Mouse (Mus musculus) urinary bladder, postnatal 36 days (tissue): Measurements from ENCODE around the gene Tex21.
"Not testable (repeated sequence)": the region's sequence is repeated elsewhere in the genome, so short reads cannot be mapped to it uniquely, and the experiment has no call there.

Experiments
- DNase-seq, 2 experiments: peaks; one replicate each; pipeline ENCODE4 v3.0.0; 2022; ENCODE audit warnings: low spot score in 2 of 2, mixed read lengths in 1 of 2

The Tex21 gene

GRCm38 (mm10) chr12:76195912-76196708, 50.4 kb downstream of the Tex21 start:
- DNase-seq = peak; percentile 85 to 92

- DNase-seq = no peak
Measured at GRCm38 (mm10) chr12:76194526-76194925, 52.0 kb downstream of the Tex21 start.

DNA sequence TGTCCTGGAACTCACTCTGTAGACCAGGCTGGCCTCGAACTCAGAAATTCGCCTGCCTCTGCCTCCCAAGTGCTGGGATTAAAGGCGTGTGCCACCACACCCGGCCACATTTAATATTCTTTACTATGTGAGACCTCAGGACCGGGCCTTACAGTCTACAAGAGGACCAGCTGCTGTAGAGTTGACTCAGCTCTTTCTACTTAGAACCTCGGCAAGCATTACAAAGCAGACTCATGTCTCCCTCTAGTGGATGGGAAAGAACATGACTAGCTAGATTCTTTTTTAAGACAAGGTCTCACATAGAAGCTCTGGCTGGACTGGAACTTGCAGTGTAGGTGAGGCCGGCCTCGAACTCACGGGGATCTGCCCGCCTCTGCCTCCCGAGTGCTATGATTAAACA, 55.6 kb downstream of the Tex21 start:
- no peak for DNase-seq

- DNase-seq = peak; percentile 7 to 31
Measured at GRCm38 (mm10) chr12:76187849-76188248, 58.7 kb downstream of the Tex21 start.

- no peak for DNase-seq
Measured at GRCm38 (mm10) chr12:76186473-76186872, 60.1 kb downstream of the Tex21 start.

GRCm38 (mm10) chr12:76185167-76185816, 61.3 kb downstream of the Tex21 start:
- no peak for DNase-seq

- DNase-seq = no peak
Measured at GRCm38 (mm10) chr12:76184271-76184670, 62.3 kb downstream of the Tex21 start.

DNA sequence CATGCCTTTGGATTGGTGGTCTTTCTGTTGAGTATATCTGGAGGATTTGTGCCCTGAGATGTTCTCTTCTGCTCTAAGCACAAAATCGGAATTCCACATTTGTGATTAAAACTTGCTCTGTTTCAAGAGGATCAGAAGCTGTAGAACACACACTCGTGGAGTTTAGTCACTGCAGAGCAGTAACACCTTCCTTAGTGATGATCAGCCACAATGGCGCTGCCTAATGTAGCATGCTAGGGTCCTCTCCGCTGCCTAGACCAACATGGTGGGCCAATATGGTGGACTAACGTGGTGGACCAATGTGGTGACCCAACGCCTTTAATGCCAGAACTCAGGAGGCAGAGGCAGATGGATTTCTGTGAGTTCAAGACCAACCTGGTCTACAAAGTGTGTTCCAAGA, 63.7 kb downstream of the Tex21 start:
- DNase-seq = no peak

DNA sequence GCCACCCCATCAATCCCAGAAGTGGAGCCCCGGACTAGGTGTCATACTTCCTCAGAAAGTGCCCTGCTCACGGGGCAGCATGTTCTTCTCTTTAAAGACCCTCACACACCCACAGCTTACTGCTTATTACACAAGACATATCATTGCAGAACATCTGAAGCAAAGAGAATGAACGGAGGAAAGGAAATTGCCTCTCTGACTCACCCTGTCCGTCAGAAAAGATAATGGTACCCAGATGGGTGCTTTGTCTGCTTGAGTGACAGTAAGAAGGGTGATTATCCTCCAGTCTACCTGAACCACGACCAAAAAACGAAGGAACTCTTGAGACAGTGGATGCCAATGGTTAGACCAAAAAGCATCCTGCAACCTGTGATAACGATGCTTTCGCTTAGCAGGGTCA, 65.1 kb downstream of the Tex21 start:
- DNase-seq = no peak

DNA sequence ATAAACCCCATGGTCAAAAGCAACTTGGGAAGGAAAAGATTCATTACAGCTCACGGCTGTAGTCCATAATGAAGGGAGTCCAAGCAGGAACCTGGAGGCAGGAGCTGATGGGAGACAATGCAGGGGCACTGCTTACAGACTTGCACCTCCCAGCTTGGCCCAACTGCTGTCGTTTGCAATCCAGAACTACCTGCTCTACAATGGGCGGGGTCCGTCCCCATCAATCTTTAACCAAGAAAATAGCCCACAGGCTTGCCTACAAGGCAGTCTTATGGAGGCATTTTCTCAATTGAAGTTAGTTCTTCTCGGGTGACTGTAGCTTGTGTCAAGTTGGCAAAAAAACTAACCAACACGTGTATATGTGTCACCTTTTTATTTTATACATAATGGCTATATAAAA, 66.1 kb downstream of the Tex21 start:
- no peak for DNase-seq

DNA sequence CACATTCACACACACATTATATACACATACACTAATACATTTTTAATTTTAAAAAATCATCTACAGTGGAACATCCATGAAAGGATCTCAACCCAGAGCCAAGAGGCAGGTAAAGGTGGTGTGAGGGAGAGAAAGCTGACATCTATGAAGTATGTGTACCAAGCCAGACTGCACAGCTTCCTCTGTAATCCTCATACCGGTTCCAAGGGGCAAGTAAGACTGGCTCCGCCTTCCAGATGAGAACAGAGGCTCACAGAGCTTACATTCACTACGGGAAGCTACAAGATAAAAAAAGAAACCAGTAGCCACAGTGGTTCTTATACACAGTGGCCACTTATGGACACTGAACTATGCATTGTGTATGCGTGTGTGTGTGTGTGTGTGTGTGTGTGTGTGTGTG, 67.0 kb downstream of the Tex21 start:
- DNase-seq = no peak

DNA sequence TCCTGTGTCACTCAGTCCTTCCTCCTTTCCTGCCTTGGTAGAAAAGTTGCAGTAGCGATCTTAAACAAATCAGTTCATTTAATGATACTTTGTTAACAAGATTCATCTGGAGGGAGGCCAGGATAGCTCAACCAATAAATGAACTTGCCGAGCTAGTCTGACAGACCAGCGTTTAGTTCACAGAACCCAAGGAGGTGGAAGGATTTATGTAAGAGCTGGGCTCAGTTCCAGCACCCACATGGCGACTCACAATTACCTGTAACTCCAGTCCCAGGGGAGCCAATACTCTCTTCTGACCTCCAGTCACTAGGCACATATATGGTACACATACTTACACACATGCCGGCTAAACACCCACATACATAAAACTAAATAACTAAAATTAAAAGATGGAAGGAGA, 67.5 kb downstream of the Tex21 start:
- DNase-seq = peak in 1 of 2 experiments; percentile 8

DNA sequence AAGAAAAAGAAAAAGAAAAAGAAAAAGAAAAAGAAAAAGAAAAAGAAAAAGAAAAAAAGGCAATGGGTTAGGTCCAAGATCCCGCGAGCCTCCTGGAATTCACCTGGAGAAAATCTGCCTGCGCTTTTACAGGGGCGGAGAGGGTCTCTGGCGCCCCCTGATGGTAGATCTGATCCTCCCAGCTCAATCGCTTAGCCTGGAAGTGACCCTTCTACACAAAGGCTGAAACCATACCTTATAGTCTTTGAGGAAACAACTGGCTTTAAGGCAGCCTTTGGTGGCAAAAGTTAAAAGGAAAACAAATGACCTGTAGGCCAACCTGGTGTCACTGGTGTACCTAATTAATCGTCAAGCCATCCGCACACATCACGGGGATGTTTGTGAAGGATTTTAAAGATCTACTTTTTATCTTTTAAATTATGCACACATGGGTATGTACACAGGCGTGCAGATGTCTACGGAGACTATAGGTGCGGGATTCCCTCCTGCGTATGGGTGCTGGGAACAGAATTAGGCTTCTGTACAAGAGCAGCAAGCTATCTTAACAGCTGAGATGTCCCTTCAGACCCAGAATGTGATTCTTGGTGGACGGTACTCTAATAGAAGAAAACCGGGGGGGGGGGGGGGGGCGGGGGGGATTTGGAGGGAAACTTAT, 68.6 kb downstream of the Tex21 start:
- DNase-seq = peak; percentile 39 to 60

DNA sequence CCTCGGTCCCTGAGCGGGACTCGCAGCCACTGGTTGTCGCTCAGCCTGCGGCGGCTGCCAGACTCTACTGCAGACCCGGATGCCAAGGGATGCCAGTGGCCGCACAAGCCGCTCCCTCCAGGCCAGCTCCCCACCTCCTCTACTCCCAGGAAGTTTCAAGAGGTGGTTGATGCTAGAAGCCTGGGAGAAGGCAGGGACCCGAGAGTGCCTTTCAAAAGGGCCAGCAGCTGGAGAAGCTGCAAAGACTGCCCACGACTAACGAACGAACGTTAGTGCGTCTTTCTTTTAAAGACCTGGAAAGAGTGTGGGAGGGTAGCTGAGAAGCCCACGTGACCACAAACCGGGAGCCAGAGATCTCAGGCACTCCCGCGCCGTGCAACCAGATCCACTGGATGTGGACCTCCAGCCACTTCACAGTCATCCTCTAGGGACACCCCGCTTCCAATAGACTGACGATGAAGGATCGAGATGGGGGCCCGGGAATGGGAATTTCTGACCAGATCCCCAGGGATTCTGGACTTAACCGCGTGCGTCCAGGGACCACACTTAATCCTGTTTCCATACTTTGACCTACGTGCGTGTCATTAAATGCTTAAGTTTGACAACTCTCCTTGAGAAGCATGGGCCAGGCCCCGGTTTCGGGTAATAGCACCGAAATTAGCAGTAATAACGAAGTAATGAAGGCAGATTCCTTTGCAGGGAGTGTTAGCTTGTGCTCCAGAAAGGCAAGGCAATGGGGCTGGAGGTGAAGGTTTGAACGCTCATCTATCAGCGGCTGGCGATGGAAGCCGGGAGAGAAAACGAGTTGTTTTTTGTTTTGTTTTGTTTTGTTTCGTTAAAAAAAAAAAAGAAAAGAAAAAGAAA, 69.3 kb downstream of the Tex21 start, which contains the start of gene Esr2:
Gene Esr2 (minus strand): TSS at position 260 of the 864 bp plus-strand sequence.
- DNase-seq = peak in 1 of 2 experiments; percentile 11

DNA sequence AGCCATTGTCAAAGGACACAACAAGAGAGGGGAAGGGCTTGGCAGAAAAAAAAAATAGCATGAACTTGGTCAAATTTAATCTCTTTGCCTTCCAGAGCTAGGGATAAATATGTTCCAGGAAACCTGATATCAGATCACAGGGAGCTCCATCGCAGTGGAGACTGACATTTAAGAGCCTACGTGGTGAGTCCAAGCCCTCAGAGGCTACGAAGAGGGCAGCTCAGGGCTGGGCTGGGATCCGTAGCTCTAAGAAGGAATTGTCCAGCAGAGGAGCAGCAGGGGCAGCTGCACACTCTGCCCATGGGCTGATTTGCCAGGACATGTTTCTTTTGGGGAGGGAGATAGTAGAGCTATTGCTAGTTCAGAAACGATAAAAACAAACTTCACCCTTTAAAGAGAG, 80.9 kb downstream of the Tex21 start:
- no peak for DNase-seq

DNA sequence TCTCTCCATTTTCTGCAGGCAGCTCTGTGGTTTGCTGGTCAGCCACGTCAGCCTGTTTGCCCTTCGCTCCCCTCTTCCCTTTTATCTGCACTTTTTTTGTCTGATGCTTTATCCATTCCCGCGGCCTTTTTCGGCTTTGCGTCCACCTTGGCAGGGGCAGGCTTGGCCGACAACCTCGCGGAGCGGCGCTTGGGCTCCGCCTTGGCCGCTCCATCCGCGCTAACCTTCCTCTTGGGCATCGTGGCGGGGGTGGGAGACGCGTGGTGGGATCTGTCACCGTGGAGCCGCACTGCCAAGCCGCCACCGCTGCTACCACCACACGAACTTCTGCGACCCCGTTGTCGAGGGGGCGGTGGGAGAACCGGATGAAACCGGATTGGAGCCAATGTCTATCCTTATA, 94.2 kb downstream of the Tex21 start:
- DNase-seq = not testable (repeated sequence)
